Mouse (Mus musculus) kidney, embryonic 16.5 days (tissue): ENCODE results near the gene Polr1c. TPM values are rescaled to one million over a fixed set of nuclear protein-coding genes. Genes with fewer than 3 reads are reported as not detected.

Experiments
- ATAC-seq: fragments of 200-750 bp; cut with Nextera tagmentation; 2 replicates; pipeline ENCODE4 v1.8.0; 2017; ENCODE audit warnings: moderate TSS enrichment; ENCODE audit not compliant: low FRiP score, low TSS enrichment
- H3K27ac ChIP-seq: fragments of 300-500 bp; sonication (generic); 2 replicates; pipeline ENCODE4 v1.5.1; 2014; ENCODE audit warnings: low read length
- H3K27me3 ChIP-seq: fragments of 300-500 bp; sonication (generic); 2 replicates; pipeline ENCODE4 v1.6.1; 2014; ENCODE audit warnings: low read length, control low read depth, mixed read lengths; ENCODE audit not compliant: insufficient read depth
- H3K36me3 ChIP-seq: fragments of 300-500 bp; sonication (generic); 2 replicates; pipeline ENCODE4 v1.6.1; 2014; ENCODE audit warnings: low read length, control low read depth, mixed read lengths; ENCODE audit not compliant: insufficient read depth
- H3K4me1 ChIP-seq: fragments of 300-500 bp; sonication (generic); 2 replicates; pipeline ENCODE4 v1.6.1; 2014; ENCODE audit warnings: low read length, control low read depth, mixed read lengths; ENCODE audit not compliant: insufficient read depth
- H3K4me2 ChIP-seq: fragments of 300-500 bp; sonication (generic); replicated peaks from 2 replicates; pipeline ENCODE4 v1.6.1; 2014; ENCODE audit warnings: low read depth, low read length
- H3K4me3 ChIP-seq: fragments of 300-500 bp; sonication (generic); 2 replicates; pipeline ENCODE4 v1.5.1; 2014; ENCODE audit warnings: mild to moderate bottlenecking, low read length
- H3K9ac ChIP-seq: fragments of 300-500 bp; sonication (generic); replicated peaks from 2 replicates; pipeline ENCODE4 v1.6.1; 2014; ENCODE audit warnings: low read length
- H3K9me3 ChIP-seq: fragments of 300-500 bp; sonication (generic); 2 replicates; pipeline ENCODE4 v1.6.1; 2016; ENCODE audit warnings: low read length, control low read depth
- WGBS: fragments of 180-500 bp; shearing (Covaris S2); extraction: QIAGEN DNeasy Blood & Tissue Kit; methylation state at CpG from one replicate; pipeline ENCODE4 v1.1.7; 2014; 5-methylcytosine and 5-hydroxymethylcytosine counted together
- polyA plus RNA-seq: library from polyadenylated mRNA; unstranded; fragments of >200 nt; fragmentation: Nextera tagmentation; extraction: Ambion mirVana; gene quantifications from 2 replicates; pipeline ENCODE4 v1.2.1, GENCODE M21; 2015

The Polr1c gene
- polyA plus RNA-seq, 1 experiment from 2014 or later, result 109 TPM

DNA sequence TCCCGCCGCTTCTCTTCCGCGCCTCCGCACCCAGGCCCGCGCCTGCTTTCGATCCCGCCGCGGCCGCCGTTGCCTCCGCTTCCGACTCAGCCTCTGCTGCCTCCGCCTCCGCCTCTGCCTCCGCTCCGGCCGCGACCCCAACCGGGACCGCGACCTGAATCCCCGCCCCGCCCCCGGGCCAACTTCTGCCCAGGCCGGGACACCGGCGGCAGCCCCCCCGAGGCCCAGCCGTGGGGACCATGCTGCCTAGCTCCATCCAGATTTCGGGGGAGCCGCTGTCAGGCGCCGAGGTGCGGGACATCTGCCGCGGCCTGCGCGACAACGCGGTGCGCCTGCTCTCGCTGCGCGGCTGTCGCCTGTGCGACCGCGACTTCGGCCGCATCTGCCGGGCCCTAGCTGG is 6.3 kb upstream of the Polr1c start:
- Histone ChIP-seq H3K4me3 (peak overlapping the region; percentile 70), H3K4me1 (peaks cover 20% of the 10 kb centered on the region), H3K27ac (no peak overlapping the region), H3K9ac (peak overlapping the region; percentile 73), H3K9me3 (no peaks in the 10 kb centered on the region), H3K36me3 (peaks cover 49% of the 10 kb centered on the region), H3K27me3 (peaks cover 14% of the 10 kb centered on the region), H3K4me2 (peak overlapping the region; percentile 100)
- ATAC-seq, result peak; percentile 16; the same call in 1 of the 2 replicates
- WGBS, result under 1% methylated on average over 40 of the region's 54 CpGs

DNA sequence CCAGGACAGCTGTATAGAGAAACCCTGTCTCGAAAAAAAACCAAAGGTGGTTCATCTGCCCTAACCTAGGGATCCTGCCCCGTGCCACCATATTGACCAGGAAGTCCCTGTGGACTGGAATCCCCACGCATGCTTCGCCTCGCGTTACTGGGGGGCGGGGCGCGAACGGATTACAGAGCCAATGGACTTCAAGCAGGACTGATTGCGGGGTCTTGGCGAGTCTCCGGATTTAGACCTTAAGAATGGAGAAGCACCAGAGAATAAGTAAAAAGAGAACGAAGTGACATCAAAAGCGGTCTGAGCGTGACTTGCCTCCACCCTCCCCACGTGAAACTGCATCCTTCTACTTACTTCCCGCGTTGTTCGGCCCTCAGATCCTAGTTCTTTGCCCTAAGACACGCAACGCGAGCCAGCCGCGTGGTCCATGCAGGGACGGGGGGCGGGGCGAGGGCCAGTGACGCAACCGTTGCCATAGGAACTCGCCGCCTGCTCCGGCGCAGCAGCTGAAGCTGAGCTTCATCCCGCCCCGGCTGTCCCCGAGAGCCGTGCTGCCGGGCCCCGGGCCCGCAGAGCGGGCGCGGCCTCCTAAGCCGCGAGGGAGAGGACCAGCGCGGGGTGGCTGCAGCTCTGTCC is 5.7 kb upstream of the Polr1c start, which contains the start of gene Lrrc73:
Gene Lrrc73 (plus strand): TSS at position 80 of the 633 bp plus-strand sequence.
- peaks cover 14% of the 10 kb centered on the region for H3K27me3 ChIP-seq
- peaks cover 44% of the 10 kb centered on the region for H3K36me3 ChIP-seq
- peak; percentile 81 for ATAC-seq
- H3K4me2 ChIP-seq, result peak within 1 kb of the TSS; percentile 100
- peak within 1 kb of the TSS; percentile 73 for H3K9ac ChIP-seq
- H3K4me3 ChIP-seq, result peak within 1 kb of the TSS; percentile 70
- 2% methylated on average over 45 of the region's 48 CpGs for WGBS
- no peaks in the 10 kb centered on the region for H3K9me3 ChIP-seq
- H3K27ac ChIP-seq, result no peak within 1 kb of the TSS
- H3K4me1 ChIP-seq, result peaks cover 25% of the 10 kb centered on the region

DNA sequence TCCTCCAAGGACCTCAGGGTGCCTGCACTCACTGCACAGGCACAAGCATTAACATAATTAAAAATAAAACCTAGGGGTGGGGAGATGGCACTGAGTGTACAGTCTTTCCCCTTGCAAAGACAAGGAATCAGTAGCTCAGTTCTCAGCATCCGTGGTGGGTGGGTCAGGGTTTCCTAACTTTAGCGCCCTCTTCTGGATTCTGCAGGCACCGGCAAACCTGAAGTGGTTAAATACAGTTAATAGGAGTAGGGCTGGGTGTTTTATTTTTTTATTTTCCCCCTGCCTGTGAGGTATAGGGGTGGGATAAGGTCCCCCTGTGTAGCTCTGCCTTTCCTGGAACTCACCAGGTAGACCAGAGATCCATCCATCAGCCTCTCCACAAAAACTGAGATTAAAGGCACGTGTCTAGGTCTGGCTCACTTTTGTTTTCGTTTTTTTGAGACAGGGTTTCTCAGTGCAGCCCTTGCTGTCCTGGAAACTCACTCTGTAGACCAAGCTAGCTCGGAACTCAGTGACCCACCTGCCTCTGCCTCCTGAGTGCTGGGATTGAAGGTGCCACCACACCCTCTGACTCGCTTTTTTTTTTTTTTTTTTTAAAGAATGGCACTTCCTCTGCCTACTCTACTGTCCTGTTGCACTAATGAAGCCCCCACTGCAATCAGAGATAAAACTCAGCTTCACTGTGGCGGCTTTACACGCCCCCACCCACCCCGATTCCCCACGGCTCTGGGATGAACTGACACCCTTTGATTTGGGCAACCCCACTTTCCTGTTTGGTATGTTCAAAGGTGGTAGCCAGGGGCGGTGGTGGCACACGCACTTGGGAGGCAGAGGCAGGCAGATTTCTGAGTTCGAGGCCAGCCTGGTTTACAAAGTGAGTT is 5.0 kb upstream of the Polr1c start:
- ATAC-seq, result no peak
- H3K36me3 ChIP-seq, result peaks cover 36% of the 10 kb centered on the region
- peak overlapping the region; percentile 70 for H3K4me3 ChIP-seq
- H3K9ac ChIP-seq, result peak overlapping the region; percentile 73; the same call in 1 of the 2 replicates
- H3K4me2 ChIP-seq, result peak overlapping the region; percentile 100
- no peaks in the 10 kb centered on the region for H3K9me3 ChIP-seq
- H3K4me1 ChIP-seq, result peaks cover 25% of the 10 kb centered on the region
- peaks cover 14% of the 10 kb centered on the region for H3K27me3 ChIP-seq
- 61% methylated on average over 14 of the region's 14 CpGs for WGBS
- no peak overlapping the region for H3K27ac ChIP-seq

DNA sequence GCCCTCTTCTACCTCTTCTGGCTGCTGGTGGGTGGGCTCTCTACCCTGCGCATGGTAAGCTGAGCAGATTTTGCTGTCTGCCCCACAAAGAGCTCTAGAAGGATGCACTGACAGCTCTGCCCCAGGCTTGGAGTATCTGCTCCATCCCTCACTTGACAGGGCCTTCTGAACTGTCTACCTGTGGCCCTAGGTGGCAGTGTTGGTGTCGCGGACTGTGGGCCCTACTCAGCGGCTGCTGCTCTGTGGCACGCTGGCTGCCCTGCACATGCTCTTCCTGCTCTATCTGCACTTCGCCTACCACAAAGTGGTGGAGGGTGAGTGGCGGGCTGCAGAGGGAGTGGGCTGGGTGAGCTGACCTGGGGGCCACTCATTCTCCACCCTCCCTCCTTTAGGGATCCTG is 3.3 kb upstream of the Polr1c start:
- Histone ChIP-seq H3K27ac (no peak overlapping the region), H3K27me3 (peaks cover 14% of the 10 kb centered on the region), H3K4me3 (no peak overlapping the region), H3K4me1 (peaks cover 35% of the 10 kb centered on the region), H3K9me3 (no peaks in the 10 kb centered on the region), H3K9ac (no peak overlapping the region), H3K4me2 (no peak overlapping the region), H3K36me3 (peaks cover 31% of the 10 kb centered on the region)
- WGBS, result 71% methylated on average over 7 of the region's 7 CpGs
- ATAC-seq, result no peak

DNA sequence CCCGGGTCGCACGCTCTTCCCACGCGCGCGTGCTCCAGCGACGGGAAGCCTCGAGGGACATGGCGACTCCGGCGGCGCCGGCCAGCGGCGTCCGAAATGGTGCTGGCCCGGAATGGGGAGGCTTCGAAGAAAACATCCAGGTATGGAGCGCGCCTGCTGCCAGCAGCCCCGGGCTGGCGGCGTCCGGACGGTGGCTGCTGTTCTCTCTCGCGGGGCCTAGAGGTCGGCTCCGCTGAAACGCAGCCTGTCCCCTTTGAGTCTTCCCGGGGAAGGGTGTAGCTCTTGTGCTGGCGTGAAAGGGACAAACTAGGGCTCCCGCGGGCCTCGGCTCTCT is 302 bp upstream of the Polr1c start:
- under 1% methylated on average over 36 of the region's 37 CpGs for WGBS
- peak overlapping the region; percentile 88 for H3K9ac ChIP-seq
- H3K4me2 ChIP-seq, result peak overlapping the region; percentile 89
- H3K4me1 ChIP-seq, result peaks cover 25% of the 10 kb centered on the region
- peak overlapping the region; percentile 51 for H3K27ac ChIP-seq
- H3K4me3 ChIP-seq, result peak overlapping the region; percentile 77
- H3K36me3 ChIP-seq, result peaks cover 61% of the 10 kb centered on the region
- no peaks in the 10 kb centered on the region for H3K27me3 ChIP-seq
- ATAC-seq, result peak; percentile 30; the same call in 1 of the 2 replicates
- no peaks in the 10 kb centered on the region for H3K9me3 ChIP-seq

DNA sequence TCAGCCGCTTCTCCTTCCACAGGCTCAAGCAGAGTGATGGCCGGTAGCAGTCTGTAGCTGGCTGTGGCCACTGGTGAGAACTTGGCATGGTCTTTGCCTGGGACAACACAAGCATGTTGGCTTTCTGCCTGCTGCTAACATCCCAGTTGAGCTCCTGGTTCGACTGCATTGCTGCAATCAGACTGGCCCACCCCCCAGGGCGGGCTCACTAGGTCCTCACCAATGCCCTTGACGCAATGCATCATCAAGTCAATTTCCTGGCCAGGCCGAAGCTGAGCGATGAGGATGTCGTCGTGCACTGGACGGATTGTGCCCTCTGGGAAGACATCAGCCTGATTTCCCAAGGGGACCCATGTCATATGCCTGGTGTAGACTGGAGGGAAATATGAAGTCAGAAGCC is 3.3 kb downstream of the Polr1c start:
- Histone ChIP-seq H3K27me3 (no peaks in the 10 kb centered on the region), H3K27ac (no peak overlapping the region), H3K4me3 (no peak overlapping the region), H3K4me2 (no peak overlapping the region), H3K9ac (no peak overlapping the region), H3K4me1 (peaks cover 20% of the 10 kb centered on the region), H3K36me3 (peaks cover 63% of the 10 kb centered on the region), H3K9me3 (no peaks in the 10 kb centered on the region)
- no peak for ATAC-seq
- WGBS, result 69% methylated on average over 10 of the region's 10 CpGs

DNA sequence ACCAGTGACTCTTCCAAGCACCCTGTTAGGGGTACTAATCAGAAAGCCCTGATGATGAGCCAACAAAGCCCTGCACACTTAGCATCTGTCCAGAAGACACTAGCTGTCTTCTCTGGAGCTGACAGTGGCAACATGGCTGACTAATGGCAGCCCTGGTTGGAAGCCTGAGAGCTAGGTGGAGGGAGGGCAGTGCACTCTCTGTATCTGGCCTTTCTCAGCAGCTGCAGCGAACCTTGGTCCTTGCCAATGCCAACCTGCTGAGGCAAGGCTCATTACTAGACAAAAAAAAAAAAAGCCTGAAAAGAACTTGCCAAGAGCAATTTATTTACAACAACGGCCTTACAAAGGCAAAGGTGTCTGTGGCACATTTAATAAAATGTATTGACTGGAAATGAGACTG is 4.2 kb downstream of the Polr1c start:
- WGBS, result 77% methylated on average over 2 of the region's 2 CpGs
- H3K36me3 ChIP-seq, result peaks cover 71% of the 10 kb centered on the region
- H3K27ac ChIP-seq, result no peak overlapping the region

DNA sequence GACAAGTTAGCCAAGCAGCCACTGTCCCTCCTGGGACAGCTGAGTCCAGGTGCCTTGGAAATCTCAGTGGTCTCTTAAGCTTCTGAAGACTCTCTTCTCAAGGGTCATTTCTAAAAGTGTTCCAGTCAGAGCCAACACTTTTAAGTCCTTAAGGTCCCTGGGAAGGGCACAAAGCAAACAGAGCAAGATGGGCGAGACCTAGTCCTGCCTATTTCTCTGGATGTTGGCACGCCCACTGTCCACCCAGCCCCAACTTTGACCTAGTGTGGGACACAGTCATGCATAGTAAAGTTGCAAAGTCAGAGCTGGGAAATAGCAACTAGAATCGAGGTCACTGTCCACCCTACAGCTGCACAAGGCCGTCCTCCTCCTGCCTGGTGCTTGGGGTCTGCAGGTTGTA is 4.9 kb downstream of the Polr1c start:
- no peak for ATAC-seq

More for the DNA sequence above, 4.2 kb downstream of the Polr1c start:
- Histone ChIP-seq H3K4me3 (no peak overlapping the region), H3K4me1 (peaks cover 11% of the 10 kb centered on the region), H3K4me2 (no peak overlapping the region), H3K27me3 (no peaks in the 10 kb centered on the region), H3K9ac (no peak overlapping the region), H3K9me3 (no peaks in the 10 kb centered on the region)
- ATAC-seq, result no peak

DNA sequence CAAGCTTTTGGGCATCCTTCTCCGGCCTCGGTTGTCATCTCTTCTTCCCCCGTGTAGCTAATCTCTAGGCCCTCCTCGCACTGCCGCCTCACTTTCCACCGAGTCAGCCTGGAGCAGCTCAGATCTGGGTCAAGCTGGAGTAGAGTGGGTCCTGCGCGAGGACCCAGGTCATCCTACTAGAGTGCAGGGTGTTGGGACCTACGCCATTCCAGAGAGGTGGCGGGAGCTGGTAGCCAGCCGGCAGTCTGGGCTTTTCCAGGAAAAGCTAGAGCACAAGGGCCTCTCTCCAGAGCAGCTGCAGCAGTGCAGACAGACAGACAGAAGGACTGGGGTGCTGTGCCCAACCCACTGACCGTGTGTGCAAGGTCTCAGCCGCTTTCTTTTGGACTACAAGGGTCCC is 5.6 kb downstream of the Polr1c start:
- Histone ChIP-seq H3K27me3 (no peaks in the 10 kb centered on the region), H3K4me3 (no peak overlapping the region), H3K27ac (no peak overlapping the region), H3K9me3 (no peaks in the 10 kb centered on the region), H3K36me3 (peaks cover 81% of the 10 kb centered on the region), H3K4me2 (no peak overlapping the region), H3K4me1 (peaks cover 10% of the 10 kb centered on the region), H3K9ac (no peak overlapping the region)
- no peak for ATAC-seq
- 93% methylated on average over 13 of the region's 13 CpGs for WGBS

More for the DNA sequence above, 4.9 kb downstream of the Polr1c start:
- no peak overlapping the region for H3K9ac ChIP-seq
- peaks cover 77% of the 10 kb centered on the region for H3K36me3 ChIP-seq
- H3K4me2 ChIP-seq, result no peak overlapping the region
- H3K27ac ChIP-seq, result no peak overlapping the region
- no peaks in the 10 kb centered on the region for H3K9me3 ChIP-seq
- 76% methylated on average over 4 of the region's 4 CpGs for WGBS
- no peaks in the 10 kb centered on the region for H3K27me3 ChIP-seq
- no peak overlapping the region for H3K4me3 ChIP-seq
- peaks cover 10% of the 10 kb centered on the region for H3K4me1 ChIP-seq

DNA sequence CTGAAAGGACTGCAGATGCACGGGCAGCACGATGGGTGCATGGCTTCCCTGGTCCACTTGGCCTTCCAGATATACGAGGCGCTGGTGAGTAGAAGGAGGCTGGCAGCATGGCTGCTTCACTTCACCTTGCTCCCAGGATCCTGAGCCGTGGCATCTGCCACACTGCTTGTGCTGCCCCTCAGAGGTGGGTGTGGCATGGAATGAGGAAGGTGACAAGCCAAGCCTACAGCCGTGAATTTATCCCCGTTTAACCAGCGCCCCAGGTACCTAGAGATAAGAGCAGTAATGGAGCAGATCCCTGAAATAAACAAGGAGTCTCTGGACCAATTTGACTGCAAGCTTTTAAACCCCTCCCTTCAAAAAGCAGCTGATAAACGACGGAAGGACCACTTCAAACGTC is 6.4 kb downstream of the Polr1c start:
- H3K9me3 ChIP-seq, result no peaks in the 10 kb centered on the region
- H3K27me3 ChIP-seq, result no peaks in the 10 kb centered on the region
- H3K4me2 ChIP-seq, result no peak overlapping the region
- peaks cover 89% of the 10 kb centered on the region for H3K36me3 ChIP-seq
- no peak overlapping the region for H3K4me3 ChIP-seq
- no peak overlapping the region for H3K27ac ChIP-seq
- WGBS, result 78% methylated on average over 11 of the region's 11 CpGs
- H3K4me1 ChIP-seq, result 0 out of 2 replicates have a peak, but pooled peaks cover 3% of the 10 kb centered on the region
- no peak for ATAC-seq
- no peak overlapping the region for H3K9ac ChIP-seq
